Mouse (Mus musculus): Measurements from ENCODE around the gene Zfpl1. TPM values are rescaled to one million over a fixed set of nuclear protein-coding genes. Genes with fewer than 3 reads are reported as not detected.
"Not testable (repeated sequence)": the region's sequence is repeated elsewhere in the genome, so short reads cannot be mapped to it uniquely, and the experiment has no call there.

Zfpl1 gene
- polyA plus RNA-seq (2015; fragmentation: Nextera tagmentation; extraction: Ambion mirVana), result 61.5 and 69.8 TPM in 2 replicates

DNA sequence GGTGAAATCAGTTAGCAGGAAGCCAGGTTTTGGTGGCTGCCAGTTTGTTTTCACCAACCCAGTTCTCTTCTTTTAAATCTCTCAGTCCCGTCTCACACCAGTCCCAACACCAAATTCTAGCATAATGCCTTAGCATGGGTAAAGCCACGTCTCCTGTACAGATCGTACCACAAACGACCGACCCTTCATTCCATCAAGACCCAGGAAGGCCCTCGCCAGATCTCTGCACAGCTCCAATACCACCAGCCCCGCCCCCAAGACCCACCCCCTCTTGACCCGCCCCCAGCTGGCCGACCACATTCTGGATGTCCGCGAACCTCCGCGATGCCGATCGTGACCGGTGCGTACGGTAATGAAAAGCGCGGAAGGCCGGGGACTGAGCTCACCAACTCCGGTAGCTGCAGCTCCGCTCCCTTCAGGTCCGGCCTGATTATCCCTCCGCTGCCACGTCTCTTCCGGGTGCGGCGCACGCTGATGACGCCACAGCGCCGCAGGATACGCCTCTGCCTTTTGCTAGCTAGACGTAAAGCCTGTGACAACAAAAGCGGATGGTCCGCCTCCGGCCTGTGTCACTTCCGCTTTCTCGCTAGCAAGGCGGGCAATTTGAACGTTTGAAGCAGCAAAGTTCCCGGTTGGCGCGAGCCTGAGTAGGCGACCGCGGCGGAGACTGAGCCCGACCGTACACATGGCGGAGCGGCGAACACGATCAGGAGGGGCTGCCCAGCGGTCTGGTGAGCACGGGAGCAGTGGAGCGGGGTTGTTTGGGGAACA, at the start of gene Zfpl1, which contains the start of gene Cdca5:
TSS of gene Zfpl1 (minus strand) at position 479 of the 771 bp plus-strand sequence.
TSS of gene Cdca5 (plus strand) at position 506 of the 771 bp plus-strand sequence.
- H3K36me3 ChIP-seq, result peaks cover 20% of the 10 kb centered on the region
- under 1% methylated on average over 58 of the region's 58 CpGs for WGBS
- peak within 1 kb of the TSS; percentile 77 for H3K27ac ChIP-seq
- H3K4me1 ChIP-seq, result peaks cover 16% of the 10 kb centered on the region
- H3K4me3 ChIP-seq (replicated peaks), result peak within 1 kb of the TSS; percentile 72
- H3K4me2 ChIP-seq, result peak within 1 kb of the TSS; percentile 82
- H3K27me3 ChIP-seq (replicated peaks), result no peaks in the 10 kb centered on the region
- peak within 1 kb of the TSS; percentile 60 for H3K9ac ChIP-seq
- ATAC-seq (ENCODE audit: insufficient read depth, low FRiP score, low read depth), result peak; percentile 88
- H3K9me3 ChIP-seq, result no peaks in the 10 kb centered on the region

DNA sequence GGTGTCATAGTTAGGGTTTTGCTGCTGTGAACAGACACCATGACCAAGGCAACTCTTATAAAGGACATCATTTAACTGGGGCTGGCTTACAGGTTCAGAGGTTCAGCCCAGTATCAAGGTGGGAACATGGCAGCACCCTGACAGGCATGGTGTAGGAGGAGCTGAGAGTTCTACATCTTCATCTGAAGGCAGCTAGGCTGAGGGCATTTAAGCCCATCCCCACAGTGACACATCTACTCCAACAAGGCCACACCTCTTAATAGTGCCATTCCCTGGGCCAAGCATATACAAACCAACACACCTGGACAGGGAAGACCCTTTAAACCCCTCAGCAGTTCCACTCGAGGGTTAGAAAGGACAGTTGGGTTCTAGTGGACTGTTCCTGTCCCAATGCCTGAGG, 48.4 kb upstream of the Zfpl1 start:
- not testable (repeated sequence) for H3K9me3 ChIP-seq; H3K4me2 ChIP-seq; H3K9ac ChIP-seq; H3K27me3 ChIP-seq (replicated peaks); H3K36me3 ChIP-seq; H3K4me1 ChIP-seq; H3K27ac ChIP-seq; H3K4me3 ChIP-seq (replicated peaks); ATAC-seq (ENCODE audit: insufficient read depth, low FRiP score, low read depth)
- WGBS, result 52% methylated on average over 1 of the region's 1 CpGs

- Histone ChIP-seq H3K9me3 (no peaks in the 10 kb centered on the region), H3K27me3 (replicated peaks) (no peaks in the 10 kb centered on the region), H3K27ac (no peak overlapping the region), H3K4me2 (no peak overlapping the region), H3K4me3 (replicated peaks) (no peak overlapping the region), H3K36me3 (peaks cover 5% of the 10 kb centered on the region; the same call in 1 of the 2 replicates), H3K4me1 (no peaks in the 10 kb centered on the region), H3K9ac (no peak overlapping the region)
- 82% methylated on average over 7 of the region's 7 CpGs for WGBS
- ATAC-seq (ENCODE audit: insufficient read depth, low FRiP score, low read depth), result peak; percentile 63
These were observed 47.5 kb upstream of the Zfpl1 start for GRCm38 (mm10) chr19:6132171-6132827.

DNA sequence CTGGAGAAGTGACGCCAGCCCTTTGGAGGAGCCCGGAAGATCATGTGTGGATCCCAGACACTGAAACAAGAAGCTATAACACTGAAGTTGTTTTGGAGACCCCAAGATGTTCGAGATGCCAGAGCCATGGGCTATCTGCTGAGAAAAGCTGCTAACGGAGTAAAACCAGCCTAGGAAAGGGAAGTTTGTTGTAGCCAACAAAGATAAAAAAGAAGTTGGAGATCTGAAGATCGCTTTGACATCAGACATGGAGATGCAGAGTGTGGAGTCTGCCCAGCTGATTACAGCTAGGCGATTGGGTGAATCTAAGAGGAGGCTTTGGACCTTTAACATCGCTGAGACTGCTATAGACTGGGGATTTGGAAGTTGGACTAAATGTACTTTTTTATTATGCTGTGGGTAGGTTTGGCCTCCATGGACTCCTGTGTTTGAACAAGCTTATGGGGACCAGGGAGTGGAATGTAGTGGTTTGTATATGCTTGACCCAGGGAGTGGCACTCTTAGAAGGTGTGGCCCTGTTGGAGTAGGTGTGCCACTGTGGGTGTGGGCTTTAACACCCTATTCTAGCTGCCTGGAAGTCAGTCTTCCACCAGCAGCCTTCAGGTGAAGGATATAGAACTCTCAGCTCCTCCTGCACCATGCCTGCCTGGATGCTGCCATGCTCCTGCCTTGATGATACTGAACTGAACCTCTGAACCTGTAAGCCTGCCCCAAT, 45.8 kb upstream of the Zfpl1 start:
- not testable (repeated sequence) for H3K9me3 ChIP-seq; H3K4me3 ChIP-seq (replicated peaks); H3K4me2 ChIP-seq; ATAC-seq (ENCODE audit: insufficient read depth, low FRiP score, low read depth); H3K9ac ChIP-seq; H3K36me3 ChIP-seq; H3K27ac ChIP-seq; H3K4me1 ChIP-seq; H3K27me3 ChIP-seq (replicated peaks)
- 66% methylated on average over 7 of the region's 7 CpGs for WGBS

DNA sequence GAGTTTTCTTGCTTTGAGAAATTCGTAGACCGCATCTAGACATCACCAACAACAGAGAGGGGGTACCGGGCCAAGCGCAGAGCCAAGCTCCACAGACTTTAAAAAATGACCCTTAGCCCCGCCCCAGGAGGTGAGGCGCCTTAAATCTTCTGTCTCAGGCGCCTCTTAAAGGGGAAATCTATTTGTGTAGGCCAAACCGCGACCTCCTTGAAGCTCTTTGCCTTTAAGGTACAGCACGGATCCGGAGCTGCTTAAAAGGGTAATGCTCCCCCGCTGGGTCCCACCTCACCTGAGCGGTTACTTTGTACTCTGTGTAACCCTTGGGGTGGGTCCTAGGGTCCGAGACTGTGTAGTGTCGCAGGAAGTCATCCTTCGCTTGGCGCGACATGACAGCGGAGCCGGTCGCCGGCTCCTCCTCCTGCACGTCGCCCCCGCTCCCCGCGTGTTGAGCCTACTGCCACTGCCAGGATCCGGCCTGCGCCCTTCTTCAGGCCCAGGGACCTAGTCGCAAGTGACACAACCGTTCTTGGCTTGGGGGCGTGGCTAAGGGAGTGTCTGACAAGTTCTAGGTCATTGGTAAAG, 43.1 kb upstream of the Zfpl1 start, which contains the start of gene Snx15:
TSS of gene Snx15 (minus strand) at position 545 of the 582 bp plus-strand sequence.
- H3K36me3 ChIP-seq, result no peaks in the 10 kb centered on the region
- peak within 1 kb of the TSS; percentile 95 for H3K27ac ChIP-seq
- no peaks in the 10 kb centered on the region for H3K4me1 ChIP-seq
- peak; percentile 90 for ATAC-seq (ENCODE audit: insufficient read depth, low FRiP score, low read depth)
- peak within 1 kb of the TSS; percentile 46 for H3K9ac ChIP-seq
- no peaks in the 10 kb centered on the region for H3K9me3 ChIP-seq
- H3K4me3 ChIP-seq (replicated peaks), result peak within 1 kb of the TSS; percentile 67
- WGBS, result under 1% methylated on average over 32 of the region's 32 CpGs
- H3K27me3 ChIP-seq (replicated peaks), result no peaks in the 10 kb centered on the region
- H3K4me2 ChIP-seq, result peak within 1 kb of the TSS; percentile 71

GRCm38 (mm10) chr19:6126789-6127580, 42.2 kb upstream of the Zfpl1 start:
- Histone ChIP-seq H3K4me3 (replicated peaks) (peak overlapping the region; percentile 67), H3K4me2 (peak overlapping the region; percentile 71), H3K27ac (peak overlapping the region; percentile 95), H3K27me3 (replicated peaks) (no peaks in the 10 kb centered on the region), H3K9me3 (no peaks in the 10 kb centered on the region), H3K9ac (no peak overlapping the region), H3K36me3 (no peaks in the 10 kb centered on the region; the same call in 1 of the 2 replicates), H3K4me1 (no peaks in the 10 kb centered on the region)
- WGBS, result 68% methylated on average over 10 of the region's 10 CpGs
- no peak for ATAC-seq (ENCODE audit: insufficient read depth, low FRiP score, low read depth)

DNA sequence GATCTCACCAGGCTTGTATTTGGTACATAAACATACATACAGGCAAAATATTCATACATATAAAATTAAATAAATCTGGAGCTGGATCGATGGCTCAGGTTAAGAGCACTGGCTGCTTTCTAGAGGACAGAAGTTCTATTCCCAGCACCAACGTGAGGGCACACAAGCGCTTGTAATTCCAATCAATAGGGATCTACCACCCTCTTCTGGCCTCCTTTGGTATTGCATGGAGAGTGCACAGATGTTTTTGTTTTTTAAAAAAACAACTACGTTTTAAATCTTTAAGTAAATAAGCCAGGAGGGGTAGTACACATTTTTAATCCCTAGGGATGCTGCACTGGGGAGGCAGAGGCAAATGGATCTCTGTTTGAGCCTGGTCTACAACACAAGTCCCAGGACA, 41.5 kb upstream of the Zfpl1 start:
- no peak for ATAC-seq (ENCODE audit: insufficient read depth, low FRiP score, low read depth)
- Histone ChIP-seq H3K9me3 (no peaks in the 10 kb centered on the region), H3K36me3 (no peaks in the 10 kb centered on the region; the same call in 1 of the 2 replicates), H3K9ac (no peak overlapping the region), H3K27ac (no peak overlapping the region), H3K4me1 (no peaks in the 10 kb centered on the region), H3K27me3 (replicated peaks) (no peaks in the 10 kb centered on the region), H3K4me3 (replicated peaks) (no peak overlapping the region), H3K4me2 (no peak overlapping the region)
- WGBS, result 24% methylated on average over 4 of the region's 4 CpGs

DNA sequence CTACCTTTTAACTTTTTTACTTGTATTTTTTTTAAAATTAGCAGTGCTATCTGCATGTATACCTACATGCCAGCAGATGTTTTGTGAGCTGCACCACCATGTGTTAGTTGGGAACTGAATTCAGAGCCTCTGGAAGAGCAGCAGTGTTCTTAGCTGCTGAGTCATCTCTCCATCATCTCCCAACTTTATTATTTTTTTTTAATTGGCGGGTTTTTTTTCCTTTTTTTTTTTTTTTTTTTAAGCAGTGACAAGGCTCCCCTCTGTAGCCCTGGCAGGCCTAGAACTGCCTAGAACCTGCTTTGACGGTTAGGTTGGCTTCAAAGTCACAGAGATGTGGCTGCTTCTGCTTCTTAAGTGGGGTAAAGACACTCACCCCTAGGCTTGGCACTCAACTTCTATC, 40.1 kb upstream of the Zfpl1 start:
- Histone ChIP-seq H3K9me3 (no peaks in the 10 kb centered on the region), H3K4me2 (no peak overlapping the region), H3K27ac (no peak overlapping the region), H3K4me3 (replicated peaks) (no peak overlapping the region), H3K27me3 (replicated peaks) (no peaks in the 10 kb centered on the region), H3K4me1 (no peaks in the 10 kb centered on the region), H3K9ac (no peak overlapping the region), H3K36me3 (no peaks in the 10 kb centered on the region; the same call in 1 of the 2 replicates)
- 72% methylated on average over 2 of the region's 2 CpGs for WGBS
- ATAC-seq (ENCODE audit: insufficient read depth, low FRiP score, low read depth), result no peak

DNA sequence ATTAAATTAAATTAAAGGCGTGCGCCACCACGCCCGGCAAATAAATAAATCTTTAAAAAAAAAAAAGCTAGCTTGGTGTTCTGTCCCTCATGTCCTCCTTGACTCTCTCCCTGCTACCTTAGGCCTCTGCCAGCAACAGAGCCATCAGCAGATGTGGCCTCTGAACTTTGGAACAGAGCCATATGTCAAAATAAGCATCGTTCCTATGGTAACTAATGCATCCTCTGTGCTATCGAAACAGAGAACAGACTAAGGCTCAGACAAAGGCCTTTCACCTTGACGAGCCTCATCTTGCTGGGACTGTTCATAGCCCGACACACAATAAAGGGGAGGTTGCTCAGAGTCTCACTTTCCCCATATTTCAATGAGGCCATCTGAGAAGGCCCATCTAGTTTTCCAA, 38.6 kb upstream of the Zfpl1 start:
- Histone ChIP-seq H3K36me3 (no peaks in the 10 kb centered on the region; the same call in 1 of the 2 replicates), H3K4me2 (no peak overlapping the region), H3K4me3 (replicated peaks) (no peak overlapping the region), H3K4me1 (peaks cover 6% of the 10 kb centered on the region; the same call in 1 of the 2 replicates), H3K27ac (no peak overlapping the region), H3K27me3 (replicated peaks) (no peaks in the 10 kb centered on the region), H3K9me3 (no peaks in the 10 kb centered on the region), H3K9ac (no peak overlapping the region)
- WGBS, result 49% methylated on average over 8 of the region's 8 CpGs
- no peak for ATAC-seq (ENCODE audit: insufficient read depth, low FRiP score, low read depth)

GRCm38 (mm10) chr19:6121761-6122160, 37.0 kb upstream of the Zfpl1 start:
- no peaks in the 10 kb centered on the region; the same call in 1 of the 2 replicates for H3K36me3 ChIP-seq
- no peaks in the 10 kb centered on the region for H3K27me3 ChIP-seq (replicated peaks)
- H3K9ac ChIP-seq, result no peak overlapping the region
- H3K9me3 ChIP-seq, result no peaks in the 10 kb centered on the region
- H3K4me3 ChIP-seq (replicated peaks), result no peak overlapping the region
- no peak overlapping the region for H3K4me2 ChIP-seq
- WGBS, result 31% methylated on average over 19 of the region's 19 CpGs
- H3K4me1 ChIP-seq, result peaks cover 14% of the 10 kb centered on the region
- no peak for ATAC-seq (ENCODE audit: insufficient read depth, low FRiP score, low read depth)
- H3K27ac ChIP-seq, result no peak overlapping the region
